Mouse (Mus musculus) heart, postnatal 0 days (tissue): ENCODE measurements around the gene Gapvd1.

ENCODE experiments used
- CTCF ChIP-seq: IDR thresholded peaks from 2 replicates; pipeline ENCODE4 v1.5.1; 2016; ENCODE audit warnings: antibody characterized with exemption, control low read depth, low read depth
- EP300 ChIP-seq: IDR thresholded peaks from 2 replicates; pipeline ENCODE4 v1.6.1; 2016; ENCODE audit warnings: antibody characterized with exemption, low read depth

GRCm38 (mm10) chr2:34772252-34773235 is 17.5 kb upstream of the Gapvd1 start:
- TF ChIP-seq CTCF (no peak), EP300 (no peak)
